Mouse (Mus musculus): ENCODE data around the gene Snx20.

Gene Snx20

GRCm38 (mm10) chr8:88604065-88605038 lies 31.6 kb downstream of the Snx20 start:
- no peak for DNase-seq (ENCODE audit: low spot score)

GRCm38 (mm10) chr8:88603446-88603989 lies 32.4 kb downstream of the Snx20 start:
- DNase-seq (ENCODE audit: low spot score), result no peak

GRCm38 (mm10) chr8:88599491-88599890 lies 36.4 kb downstream of the Snx20 start:
- no peak for DNase-seq (ENCODE audit: low spot score)

- DNase-seq (ENCODE audit: low spot score), result no peak
Measured at GRCm38 (mm10) chr8:88598578-88598977, 37.4 kb downstream of the Snx20 start.

GRCm38 (mm10) chr8:88596042-88596441 lies 39.9 kb downstream of the Snx20 start:
- DNase-seq (ENCODE audit: low spot score), result no peak

- no peak for DNase-seq (ENCODE audit: low spot score)
Measured at GRCm38 (mm10) chr8:88593947-88594346, 42.0 kb downstream of the Snx20 start.

- DNase-seq (ENCODE audit: low spot score), result no peak
Measured at GRCm38 (mm10) chr8:88590226-88590625, 45.7 kb downstream of the Snx20 start.

- DNase-seq (ENCODE audit: low spot score), result no peak
Measured at GRCm38 (mm10) chr8:88588205-88588889, 47.6 kb downstream of the Snx20 start.

GRCm38 (mm10) chr8:88583863-88584262 lies 52.1 kb downstream of the Snx20 start:
- DNase-seq (ENCODE audit: low spot score), result no peak

- no peak for DNase-seq (ENCODE audit: low spot score)
Measured at GRCm38 (mm10) chr8:88580785-88581184, 55.1 kb downstream of the Snx20 start.

- DNase-seq (ENCODE audit: low spot score), result no peak
Measured at GRCm38 (mm10) chr8:88579668-88580330, 56.1 kb downstream of the Snx20 start.

GRCm38 (mm10) chr8:88579246-88579645 lies 56.7 kb downstream of the Snx20 start:
- no peak for DNase-seq (ENCODE audit: low spot score)

GRCm38 (mm10) chr8:88578413-88579175 lies 57.3 kb downstream of the Snx20 start:
- DNase-seq (ENCODE audit: low spot score), result no peak

- no peak for DNase-seq (ENCODE audit: low spot score)
Measured at GRCm38 (mm10) chr8:88577666-88578065, 58.3 kb downstream of the Snx20 start.
